Comparison of ENCODE assay signal across 7 mouse cellular contexts in the genomic region with DNA sequence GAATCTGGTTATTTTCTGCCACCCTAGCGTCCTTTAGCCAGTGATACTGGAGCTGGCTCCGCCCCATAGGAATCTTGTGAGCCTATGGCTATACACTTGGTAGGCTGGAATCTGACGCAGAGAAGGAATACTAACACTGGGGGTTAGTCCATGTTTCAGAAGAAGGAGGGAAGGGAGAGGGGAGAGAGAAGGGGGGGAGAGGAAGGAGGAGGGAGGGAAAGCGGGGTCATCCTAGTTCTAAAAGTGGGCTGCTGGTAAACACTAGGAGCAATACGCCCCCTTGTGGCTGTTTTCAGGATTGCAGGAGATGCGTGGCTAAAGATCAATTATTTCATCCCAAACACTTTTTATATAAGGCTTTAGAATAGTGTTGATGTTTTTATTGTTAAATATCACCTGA. TPM values are rescaled to one million over a fixed set of nuclear protein-coding genes. Genes with fewer than 3 reads are reported as not detected.
DNase-seq lines count a peak whose midpoint lies in the region; ATAC-seq and TF ChIP-seq lines count a peak whose summit lies in the region.

No protein-coding gene starts in this region.

- no peaks in the 10 kb centered on the region for H3K27me3 ChIP-seq in E14TG2a.4 (ENCODE audit: insufficient read depth, low read length)
- H3K27me3 ChIP-seq in Patski = peaks cover 11% of the 10 kb centered on the region
- H3K27me3 ChIP-seq in heart, embryonic 12.5 days (replicated peaks) = no peaks in the 10 kb centered on the region

- DNase-seq in Patski (ENCODE audit: low read depth, low spot score) = no peak
- DNase-seq in embryo, embryonic 10.5 days (ENCODE audit: low spot score) = peak; percentile 92
- peak; percentile 28 to 76 for DNase-seq in layer of hippocampus, adult 8-10 months (ENCODE audit: low spot score in 2 of 2)
- peak; percentile 70 for DNase-seq in lung, postnatal 10 days
- DNase-seq in right cerebral cortex, postnatal 10 days (ENCODE audit: low spot score in 2 of 2) = peak; percentile 76

- no peak overlapping the region for H3K27ac ChIP-seq in heart, embryonic 12.5 days (ENCODE audit: poor library complexity, severe bottlenecking)

- H3K9ac ChIP-seq in heart, embryonic 12.5 days = no peak overlapping the region

- in situ Hi-C loops in Patski (cut with MboI; ENCODE audit: low pct_unique_long_range_greater_than_20kb) = loop anchor here (5.0 to 10.0 kb wide), 3 partner anchors 163 to 671 kb away; no protein-coding TSS in a partner anchor

- 16% methylated on average over 6 of the region's 6 CpGs for WGBS in heart, embryonic 12.5 days

- peak overlapping the region; percentile 37 for H3K4me2 ChIP-seq in heart, embryonic 12.5 days

- H3K4me1 ChIP-seq in E14TG2a.4 (replicated peaks; ENCODE audit: low read depth, low read length) = peaks cover 45% of the 10 kb centered on the region
- peaks cover 5% of the 10 kb centered on the region; the same call in 1 of the 2 replicates for H3K4me1 ChIP-seq in heart, embryonic 12.5 days (replicated peaks)

- ATAC-seq in Patski = no peak
- no peak for ATAC-seq in heart, embryonic 12.5 days (ENCODE audit: insufficient number of reproducible peaks, low FRiP score)

- no peaks in the 10 kb centered on the region for H3K36me3 ChIP-seq in E14TG2a.4 (ENCODE audit: insufficient read depth, low read length)
- H3K36me3 ChIP-seq in heart, embryonic 12.5 days = no peaks in the 10 kb centered on the region

- H3K9me3 ChIP-seq in E14TG2a.4 (ENCODE audit: low read length) = no peaks in the 10 kb centered on the region
- no peaks in the 10 kb centered on the region for H3K9me3 ChIP-seq in heart, embryonic 12.5 days (replicated peaks)

- POLR2A ChIA-PET in Patski (lab: Charles Lee) = no interaction called here

- TF ChIP-seq CTCF in E14TG2a.4 (conservative IDR thresholded peaks at IDR 0.05; ENCODE audit: low read length) = peak; percentile 93
- TF ChIP-seq CTCF in Patski (IDR thresholded peaks at IDR 0.05) = peak; percentile 78

- CTCF ChIA-PET in Patski (lab: Charles Lee) = interaction anchor here (0.9 to 1.5 kb wide), 4 partner anchors 13 to 193 kb away, joined by 3 to 8 read pairs (median 3); no protein-coding TSS in a partner anchor

- no peak overlapping the region for H3K4me3 ChIP-seq in E14TG2a.4 (replicated peaks; ENCODE audit: low read length)
- H3K4me3 ChIP-seq in heart, embryonic 12.5 days = no peak overlapping the region

RNA-seq across cellular contexts. Expression of a gene that starts 27.2 kb away (rescaled TPM):
- 84.0 TPM for polyA plus RNA-seq in Patski (2021)
- polyA plus RNA-seq in heart, embryonic 12.5 days (2016; fragmentation: Nextera tagmentation; extraction: Ambion mirVana) = 247 and 252 TPM in 2 replicates
- 1 to 10 TPM; 2.0 to 3.3 (median 2.2) TPM for total RNA-seq in layer of hippocampus, adult 8-10 months (2022)

RNA-seq across cellular contexts. Expression of a gene that starts 33.6 kb away (rescaled TPM):
- 16.1 TPM for polyA plus RNA-seq in Patski (2021)
- 20.3 and 27.9 TPM in 2 replicates for polyA plus RNA-seq in heart, embryonic 12.5 days (2016; fragmentation: Nextera tagmentation; extraction: Ambion mirVana)
- 10 to 100 TPM; 18.9 to 21.5 (median 21.0) TPM for total RNA-seq in layer of hippocampus, adult 8-10 months (2022)

RNA-seq across cellular contexts. Expression of a gene that starts 48.6 kb away (rescaled TPM):
- polyA plus RNA-seq in Patski (2021) = 0.04 TPM
- polyA plus RNA-seq in heart, embryonic 12.5 days (2016; fragmentation: Nextera tagmentation; extraction: Ambion mirVana) = 0.26 and 0.32 TPM in 2 replicates
- 100 to 1,000 TPM; 103 to 128 (median 120) TPM for total RNA-seq in layer of hippocampus, adult 8-10 months (2022)
